Mouse (Mus musculus): Measurements from ENCODE around the gene Syngr3.

Gene Syngr3

DNA sequence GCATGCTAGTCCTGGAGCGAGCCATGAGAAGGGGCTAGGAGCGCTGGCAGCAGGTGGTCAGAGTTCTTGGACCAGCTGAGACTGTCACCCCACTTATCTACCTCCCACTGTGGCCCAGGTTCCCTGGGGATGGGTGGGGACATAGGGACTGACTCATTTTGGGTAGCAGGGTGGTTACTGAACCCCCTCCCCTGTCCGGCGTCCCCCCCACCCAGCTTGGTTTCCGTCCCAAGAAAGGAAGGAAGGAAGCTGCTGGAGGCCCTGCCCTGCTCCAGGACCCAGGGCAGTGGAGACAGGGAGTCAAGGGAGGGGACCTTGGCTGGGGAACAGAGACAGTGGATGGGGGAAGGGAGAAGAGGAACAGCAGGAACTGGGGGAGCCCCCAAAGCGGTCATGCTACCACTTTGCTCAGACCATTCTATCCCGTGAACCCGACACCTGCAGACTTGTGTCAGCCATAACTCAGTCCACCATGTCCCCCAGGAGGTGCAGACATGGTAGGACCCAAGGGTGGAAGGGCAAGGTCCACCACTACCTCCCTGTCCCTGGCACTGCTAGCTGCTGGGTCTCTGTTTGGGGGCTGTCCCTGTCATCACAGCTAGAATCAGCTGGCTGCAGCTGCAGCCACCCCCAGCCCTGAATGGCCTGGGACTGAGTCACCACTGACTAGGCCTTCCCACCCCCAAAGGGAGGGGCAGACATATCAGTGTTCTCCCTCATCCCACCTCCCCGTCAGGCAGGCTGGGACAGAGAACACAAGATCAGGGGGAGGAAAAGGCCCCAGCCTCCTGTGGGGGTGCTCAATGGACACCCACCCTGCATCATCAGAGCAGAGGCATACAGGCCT, 44.7 kb downstream of the Syngr3 start:
- DNase-seq (ENCODE audit: low spot score in 2 of 2): no peak

- DNase-seq (ENCODE audit: low spot score in 2 of 2): no peak
Observed at GRCm38 (mm10) chr17:24644030-24644715, 45.6 kb downstream of the Syngr3 start.

- no peak for DNase-seq (ENCODE audit: low spot score in 2 of 2)
Observed at GRCm38 (mm10) chr17:24642791-24643343, 46.9 kb downstream of the Syngr3 start.

GRCm38 (mm10) chr17:24641944-24642343, 47.8 kb downstream of the Syngr3 start:
- no peak for DNase-seq (ENCODE audit: low spot score in 2 of 2)

GRCm38 (mm10) chr17:24640581-24640980, 49.2 kb downstream of the Syngr3 start:
- no peak for DNase-seq (ENCODE audit: low spot score in 2 of 2)

- no peak for DNase-seq (ENCODE audit: low spot score in 2 of 2)
Observed at GRCm38 (mm10) chr17:24640119-24640518, 49.6 kb downstream of the Syngr3 start.

DNA sequence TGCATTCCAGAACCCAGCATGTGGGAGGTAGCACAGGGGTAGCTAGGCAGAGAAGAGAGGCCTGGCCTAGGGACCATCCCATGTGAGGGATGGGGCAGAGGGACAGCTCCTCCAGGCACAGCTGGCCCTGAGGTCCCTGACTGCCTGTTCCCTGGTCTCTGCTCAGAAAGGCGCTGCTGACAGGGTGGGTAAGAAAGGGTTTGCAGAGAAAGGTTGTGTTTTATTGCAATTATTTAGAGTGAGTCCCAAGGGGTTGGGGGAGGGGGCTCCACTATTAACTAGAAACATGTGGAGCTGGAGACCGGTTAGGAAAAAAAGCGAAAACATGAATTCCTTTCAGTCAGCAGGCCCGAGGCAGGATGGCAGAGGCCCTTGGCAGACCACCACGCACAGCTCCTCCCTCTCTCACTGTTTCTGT, 50.2 kb downstream of the Syngr3 start:
- no peak for DNase-seq (ENCODE audit: low spot score in 2 of 2)

DNA sequence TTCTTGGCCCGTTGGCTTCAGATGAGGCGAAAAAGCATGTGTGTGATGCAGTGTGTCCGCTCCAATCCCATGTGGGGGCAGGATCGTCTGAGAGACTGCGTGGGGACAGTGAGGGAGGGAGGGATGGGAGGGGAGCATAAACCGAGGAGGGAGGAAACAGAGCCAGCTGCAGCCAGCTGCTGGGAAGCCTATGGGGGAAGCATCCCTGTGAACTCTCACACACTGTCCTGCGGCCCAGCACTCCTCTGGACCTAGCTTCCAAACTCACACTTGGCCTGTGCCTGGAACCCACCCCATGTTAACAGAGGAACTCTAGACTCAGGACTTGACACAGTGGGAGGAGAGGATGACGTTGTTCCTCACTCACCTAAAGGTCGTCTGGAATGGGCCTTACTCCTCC, 50.9 kb downstream of the Syngr3 start:
- DNase-seq (ENCODE audit: low spot score in 2 of 2): no peak

DNA sequence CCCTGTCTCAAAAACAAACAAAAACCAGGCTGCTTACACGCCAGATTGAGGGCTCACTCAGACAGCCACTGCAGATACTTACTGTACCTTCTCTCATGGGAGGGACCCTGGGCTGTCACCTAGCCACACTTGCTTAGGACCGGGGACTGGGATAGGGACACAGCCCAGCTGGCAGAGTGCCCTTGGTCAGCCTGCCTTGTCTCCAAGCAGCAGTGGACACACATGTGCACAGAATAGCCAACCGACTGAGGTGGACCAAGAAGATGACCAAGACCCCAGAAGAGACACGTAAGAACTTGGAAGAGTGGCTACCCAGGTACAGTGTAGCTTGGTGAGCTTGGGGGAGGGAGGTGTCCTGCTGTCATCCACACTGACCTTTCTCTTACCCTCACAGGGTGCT, 51.5 kb downstream of the Syngr3 start:
- DNase-seq (ENCODE audit: low spot score in 2 of 2): no peak

- no peak for DNase-seq (ENCODE audit: low spot score in 2 of 2)
Observed at GRCm38 (mm10) chr17:24636781-24637481, 52.8 kb downstream of the Syngr3 start.

DNA sequence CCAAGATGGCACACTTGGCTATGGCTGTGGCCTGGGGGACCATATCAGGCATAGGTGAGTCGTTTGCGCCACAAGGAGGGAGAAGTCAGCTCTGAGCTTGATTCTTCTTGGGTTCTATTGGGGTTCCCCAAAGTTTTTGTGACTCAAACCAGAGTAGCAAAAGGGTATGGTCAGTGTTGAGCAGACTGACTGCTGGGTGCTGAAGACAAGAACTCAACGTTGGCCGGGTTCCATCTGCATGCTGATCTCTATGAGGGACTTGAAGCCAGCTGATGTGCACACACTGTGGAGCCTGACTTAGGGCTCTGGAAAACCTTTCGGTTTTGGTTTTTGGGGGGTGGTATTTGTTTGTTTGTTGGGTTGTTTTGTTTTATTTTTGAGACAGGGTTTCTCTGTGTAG, 54.1 kb downstream of the Syngr3 start:
- no peak for DNase-seq (ENCODE audit: low spot score in 2 of 2)
